Mouse (Mus musculus) stomach, postnatal 0 days (tissue): ENCODE measurements around the gene Usp9x. TPM values are rescaled to one million over a fixed set of nuclear protein-coding genes. Genes with fewer than 3 reads are reported as not detected.

Experiments
- ATAC-seq: fragments of 200-750 bp; cut with Nextera tagmentation; 2 replicates; pipeline ENCODE4 v1.8.0; 2017; ENCODE audit not compliant: low FRiP score, low TSS enrichment
- DNase-seq: peaks from one replicate; pipeline ENCODE4 v3.0.0-alpha.2; 2016; ENCODE audit warnings: low spot score
- H3K27ac ChIP-seq: fragments of 300-500 bp; sonication (generic); replicated peaks from 2 replicates; pipeline ENCODE4 v1.5.1; 2014; ENCODE audit warnings: mild to moderate bottlenecking, control low read depth
- H3K27me3 ChIP-seq: fragments of 300-500 bp; sonication (generic); 2 replicates; pipeline ENCODE4 v1.6.1; 2014; ENCODE audit warnings: low read length; ENCODE audit not compliant: control insufficient read depth, insufficient read depth
- H3K36me3 ChIP-seq: fragments of 300-500 bp; sonication (generic); 2 replicates; pipeline ENCODE4 v1.6.1; 2014; ENCODE audit warnings: low read length, mixed read lengths; ENCODE audit not compliant: control insufficient read depth, insufficient read depth
- H3K4me1 ChIP-seq: fragments of 300-500 bp; sonication (generic); replicated peaks from 2 replicates; pipeline ENCODE4 v1.6.1; 2014; ENCODE audit warnings: antibody characterized with exemption; ENCODE audit not compliant: control insufficient read depth, insufficient read depth
- H3K4me2 ChIP-seq: fragments of 300-500 bp; sonication (generic); replicated peaks from 2 replicates; pipeline ENCODE4 v1.6.1; 2014; ENCODE audit warnings: low read depth, mild to moderate bottlenecking, control low read depth, moderate library complexity
- H3K4me3 ChIP-seq: fragments of 300-500 bp; sonication (generic); 2 replicates; pipeline ENCODE4 v1.5.1; 2014; ENCODE audit warnings: low read depth, low read length, control low read depth
- H3K9ac ChIP-seq: fragments of 300-500 bp; sonication (generic); 2 replicates; pipeline ENCODE4 v1.6.1; 2014; ENCODE audit warnings: mild to moderate bottlenecking, low read length, control low read depth, mixed read lengths
- H3K9me3 ChIP-seq: fragments of 300-500 bp; sonication (generic); 2 replicates; pipeline ENCODE4 v1.6.1; 2016; ENCODE audit warnings: low read length; ENCODE audit not compliant: control insufficient read depth
- CTCF ChIP-seq: IDR thresholded peaks from 2 replicates; pipeline ENCODE4 v1.5.1; 2016; ENCODE audit warnings: antibody characterized with exemption, low read depth, mild to moderate bottlenecking, moderate library complexity
- EP300 ChIP-seq: optimal IDR thresholded peaks from 2 replicates; pipeline ENCODE3; 2016; ENCODE audit warnings: antibody characterized with exemption
- WGBS: fragments of 180-500 bp; shearing (Covaris S2); extraction: QIAGEN DNeasy Blood & Tissue Kit; methylation state at CpG from one replicate; pipeline ENCODE4 v1.1.7; 2014; 5-methylcytosine and 5-hydroxymethylcytosine counted together
- polyA plus RNA-seq: library from polyadenylated mRNA; unstranded; fragments of >200 nt; fragmentation: Nextera tagmentation; extraction: Ambion mirVana; gene quantifications from 2 replicates; pipeline ENCODE4 v1.2.1, GENCODE M21; 2015

The Usp9x gene
- polyA plus RNA-seq, 1 experiment from 2014 or later = 11.5 TPM

- Histone ChIP-seq H3K9me3 (no peaks in the 10 kb centered on the region), H3K4me3 (peak overlapping the region; percentile 69), H3K27ac (peak overlapping the region; percentile 96), H3K36me3 (no peaks in the 10 kb centered on the region), H3K9ac (peak overlapping the region; percentile 64), H3K4me2 (peak overlapping the region; percentile 48), H3K4me1 (no peaks in the 10 kb centered on the region), H3K27me3 (no peaks in the 10 kb centered on the region)
- DNase-seq = peak; percentile 88
- WGBS = 14% methylated on average over 33 of the region's 35 CpGs
- TF ChIP-seq EP300 = no peak
- peak; percentile 32 for TF ChIP-seq CTCF
- ATAC-seq = peak; percentile 83
These were observed 591 bp upstream of the Usp9x start for GRCm38 (mm10) chrX:13070573-13071240.

DNA sequence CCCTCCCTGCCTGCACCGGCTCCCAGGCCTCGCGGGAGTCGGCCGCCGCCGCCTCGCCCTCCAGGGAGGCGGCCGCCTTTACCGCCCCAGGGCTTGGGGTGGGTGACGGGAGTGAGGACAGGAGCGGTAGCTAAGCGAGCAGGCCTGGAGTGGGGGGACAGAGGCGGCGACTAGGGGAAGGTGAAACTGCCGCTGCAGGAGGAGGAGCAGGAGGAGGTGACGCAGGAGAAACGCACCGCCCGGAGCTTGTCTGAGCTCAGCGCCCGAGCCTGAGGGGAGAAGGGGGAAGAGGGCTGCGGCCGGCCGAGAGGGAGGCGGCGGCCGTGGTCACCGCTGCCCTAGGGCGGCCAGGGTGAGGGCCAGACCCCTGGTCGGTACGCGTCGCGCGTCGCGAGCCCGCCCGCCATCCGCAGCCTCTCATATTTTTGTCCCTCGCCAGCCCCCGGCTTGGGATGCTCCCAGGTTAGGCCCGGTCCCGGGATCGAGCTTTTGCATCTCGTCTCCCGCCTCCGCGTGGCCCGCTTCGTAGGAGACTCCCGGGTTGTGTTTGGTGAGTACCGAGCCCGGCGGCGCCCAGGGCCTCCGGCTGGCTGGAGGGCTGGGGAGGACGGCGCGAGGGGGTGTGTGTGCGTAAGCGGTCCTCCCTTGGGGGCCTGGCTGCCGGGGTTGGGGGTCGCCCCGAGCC lies 620 bp downstream of the Usp9x start:
- 19% methylated on average over 32 of the region's 67 CpGs for WGBS
- no peaks in the 10 kb centered on the region for H3K4me1 ChIP-seq
- no peaks in the 10 kb centered on the region for H3K9me3 ChIP-seq
- no peaks in the 10 kb centered on the region for H3K27me3 ChIP-seq
- H3K4me3 ChIP-seq = peak overlapping the region; percentile 69
- peak overlapping the region; percentile 57 for H3K4me2 ChIP-seq
- DNase-seq = peak; percentile 73
- TF ChIP-seq CTCF (no peak), EP300 (no peak)
- peak; percentile 70 for ATAC-seq
- peak overlapping the region; percentile 96 for H3K27ac ChIP-seq
- H3K36me3 ChIP-seq = no peaks in the 10 kb centered on the region
- peak overlapping the region; percentile 82 for H3K9ac ChIP-seq

DNA sequence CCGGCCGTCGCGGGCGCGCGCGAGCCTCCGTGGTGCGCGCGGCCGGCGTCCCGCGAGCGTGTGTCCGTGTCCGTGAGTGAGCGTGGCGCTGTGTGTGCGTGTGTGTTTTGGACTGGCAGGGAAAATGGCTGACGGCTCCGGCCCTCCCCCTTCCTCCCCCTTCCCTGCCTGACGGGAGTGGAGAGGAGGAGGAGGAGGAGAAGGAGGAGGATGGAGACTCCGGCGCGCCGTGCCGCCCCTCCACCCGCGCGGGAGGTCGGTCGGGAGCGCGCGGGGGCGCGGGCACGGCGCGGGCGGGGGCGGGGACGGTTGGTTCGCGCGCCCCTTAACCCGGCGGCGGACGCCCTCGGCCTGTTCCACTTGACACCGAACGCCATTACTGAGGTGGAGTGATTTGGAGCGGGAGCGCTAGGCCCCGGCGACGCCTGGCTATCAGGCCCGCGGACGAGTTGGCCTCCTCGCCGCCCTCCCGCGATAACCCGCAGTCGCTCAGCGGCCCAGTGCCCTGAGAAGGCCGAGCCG lies 1.2 kb downstream of the Usp9x start:
- H3K27ac ChIP-seq = peak overlapping the region; percentile 96
- H3K9ac ChIP-seq = peak overlapping the region; percentile 82
- 11% methylated on average over 37 of the region's 73 CpGs for WGBS
- no peaks in the 10 kb centered on the region for H3K9me3 ChIP-seq
- H3K4me3 ChIP-seq = peak overlapping the region; percentile 69
- peak; percentile 46 for ATAC-seq
- TF ChIP-seq EP300 (no peak), CTCF (no peak)
- no peaks in the 10 kb centered on the region for H3K27me3 ChIP-seq
- H3K4me2 ChIP-seq = peak overlapping the region; percentile 57
- H3K4me1 ChIP-seq = no peaks in the 10 kb centered on the region
- peak; percentile 80 for DNase-seq
- no peaks in the 10 kb centered on the region for H3K36me3 ChIP-seq

- 65% methylated on average over 1 of the region's 1 CpGs for WGBS
- Histone ChIP-seq H3K36me3 (no peaks in the 10 kb centered on the region), H3K9me3 (no peaks in the 10 kb centered on the region), H3K27me3 (no peaks in the 10 kb centered on the region), H3K4me3 (no peak overlapping the region), H3K9ac (no peak overlapping the region), H3K4me1 (no peaks in the 10 kb centered on the region), H3K27ac (no peak overlapping the region), H3K4me2 (no peak overlapping the region)
- no peak for TF ChIP-seq EP300
- TF ChIP-seq CTCF = peak; percentile 24
- DNase-seq (no peak), ATAC-seq (no peak)
These were observed 14.3 kb downstream of the Usp9x start for GRCm38 (mm10) chrX:13085621-13086020.

DNA sequence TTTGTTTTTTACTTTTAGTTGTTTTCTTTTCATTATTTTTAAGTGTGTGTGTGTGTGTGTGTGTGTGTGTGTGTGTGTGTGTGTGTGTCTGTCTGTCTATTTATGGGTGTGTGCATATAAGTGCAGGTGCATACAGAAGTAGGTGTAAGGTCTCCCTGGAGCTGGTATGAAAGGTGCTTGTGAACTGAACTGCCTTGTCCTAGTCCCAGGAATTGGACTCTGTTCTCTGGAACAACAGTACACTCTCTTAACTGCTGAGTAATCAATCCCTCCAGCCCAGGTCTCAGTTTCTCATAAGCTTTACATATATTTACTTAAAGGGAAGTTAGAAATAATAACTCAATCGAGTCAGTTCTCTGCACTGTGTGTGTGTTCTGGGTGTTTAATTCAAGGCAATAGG lies 25.7 kb downstream of the Usp9x start:
- 30% methylated on average over 1 of the region's 1 CpGs for WGBS
- no peaks in the 10 kb centered on the region for H3K9me3 ChIP-seq
- no peak overlapping the region for H3K27ac ChIP-seq
- H3K9ac ChIP-seq = no peak overlapping the region
- no peaks in the 10 kb centered on the region for H3K27me3 ChIP-seq
- no peaks in the 10 kb centered on the region for H3K36me3 ChIP-seq
- DNase-seq (no peak), ATAC-seq (peak; percentile 84)
- no peak overlapping the region for H3K4me2 ChIP-seq
- no peak overlapping the region for H3K4me3 ChIP-seq
- no peaks in the 10 kb centered on the region for H3K4me1 ChIP-seq
- TF ChIP-seq CTCF (no peak), EP300 (no peak)

DNA sequence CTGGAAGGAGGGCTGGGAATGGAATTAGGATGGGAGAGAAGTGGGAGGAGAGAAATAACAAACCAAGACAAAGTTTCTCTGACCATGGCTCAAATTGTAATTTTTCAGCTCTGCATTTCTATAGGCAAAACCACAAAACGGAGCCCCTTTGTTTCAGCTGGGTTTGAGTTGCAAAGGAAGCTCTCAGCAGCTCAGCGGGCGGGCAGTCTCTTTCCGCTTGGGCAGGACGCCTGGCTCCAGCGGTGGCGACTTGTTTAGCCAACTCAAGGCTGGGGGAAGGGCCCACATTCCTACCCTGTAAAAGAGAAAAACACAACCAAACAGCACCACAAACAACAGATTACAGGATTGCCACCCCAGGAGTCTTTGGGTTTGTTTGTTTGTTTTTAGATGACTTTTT lies 135.2 kb downstream of the Usp9x start:
- TF ChIP-seq CTCF = no peak
- H3K9ac ChIP-seq = no peak overlapping the region
- no peak overlapping the region for H3K27ac ChIP-seq
- H3K36me3 ChIP-seq = no peaks in the 10 kb centered on the region
- H3K9me3 ChIP-seq = no peaks in the 10 kb centered on the region
- ATAC-seq (no peak), DNase-seq (no peak)
- WGBS = 38% methylated on average over 7 of the region's 7 CpGs
- H3K4me3 ChIP-seq = no peak overlapping the region
- no peak overlapping the region for H3K4me2 ChIP-seq
- no peaks in the 10 kb centered on the region for H3K27me3 ChIP-seq
- H3K4me1 ChIP-seq = no peaks in the 10 kb centered on the region
